Mouse (Mus musculus) neural tube, embryonic 15.5 days (tissue): Measurements from ENCODE around the gene 2310022A10Rik. TPM values are rescaled to one million over a fixed set of nuclear protein-coding genes. Genes with fewer than 3 reads are reported as not detected.

Experiments used
- ATAC-seq: fragments of 200-750 bp; cut with Nextera tagmentation; 2 replicates; pipeline ENCODE4 v1.8.0; 2017; ENCODE audit warnings: mild to moderate bottlenecking, moderate TSS enrichment, moderate library complexity; ENCODE audit not compliant: low FRiP score
- H3K27ac ChIP-seq: fragments of 300-500 bp; sonication (generic); replicated peaks from 2 replicates; pipeline ENCODE4 v1.5.1; 2015; ENCODE audit warnings: mild to moderate bottlenecking, inconsistent platforms
- H3K27me3 ChIP-seq: fragments of 300-500 bp; sonication (generic); replicated peaks from 2 replicates; pipeline ENCODE4 v1.6.1; 2015; ENCODE audit warnings: inconsistent platforms
- H3K36me3 ChIP-seq: fragments of 300-500 bp; sonication (generic); 2 replicates; pipeline ENCODE4 v1.6.1; 2015; ENCODE audit warnings: inconsistent platforms
- H3K4me1 ChIP-seq: fragments of 300-500 bp; sonication (generic); 2 replicates; pipeline ENCODE4 v1.6.1; 2015; ENCODE audit warnings: inconsistent platforms
- H3K4me2 ChIP-seq: fragments of 300-500 bp; sonication (generic); 2 replicates; pipeline ENCODE4 v1.6.1; 2015; ENCODE audit warnings: inconsistent platforms, mild to moderate bottlenecking, moderate library complexity
- H3K4me3 ChIP-seq: fragments of 300-500 bp; sonication (generic); replicated peaks from 2 replicates; pipeline ENCODE4 v1.5.1; 2015; ENCODE audit warnings: mild to moderate bottlenecking, inconsistent platforms
- H3K9ac ChIP-seq: fragments of 300-500 bp; sonication (generic); replicated peaks from 2 replicates; pipeline ENCODE4 v1.6.1; 2015; ENCODE audit warnings: mild to moderate bottlenecking, inconsistent platforms
- H3K9me3 ChIP-seq: fragments of 300-500 bp; sonication (generic); replicated peaks from 2 replicates; pipeline ENCODE4 v1.6.1; 2016; ENCODE audit warnings: inconsistent platforms
- WGBS: fragments of 180-500 bp; shearing (Covaris S2); methylation state at CpG from one replicate; pipeline ENCODE4 v1.1.7; 2015; ENCODE audit warnings: mixed read lengths; 5-methylcytosine and 5-hydroxymethylcytosine counted together
- polyA plus RNA-seq: library from polyadenylated mRNA; unstranded; fragments of >200 nt; fragmentation: Nextera tagmentation; extraction: Ambion mirVana; gene quantifications from 2 replicates; pipeline ENCODE4 v1.2.1, GENCODE M21; 2015

The 2310022A10Rik gene
- polyA plus RNA-seq, 1 experiment from 2014 or later: 32.6 TPM

- WGBS: 59% methylated on average over 5 of the region's 5 CpGs
These were observed 11.1 kb upstream of the 2310022A10Rik start for GRCm38 (mm10) chr7:27541922-27542321.

GRCm38 (mm10) chr7:27542392-27543033 is 10.5 kb upstream of the 2310022A10Rik start:
- peak; percentile 95 for ATAC-seq
- peaks cover 20% of the 10 kb centered on the region for H3K4me1 ChIP-seq
- no peaks in the 10 kb centered on the region for H3K27me3 ChIP-seq
- WGBS: 2% methylated on average over 30 of the region's 30 CpGs
- H3K9me3 ChIP-seq: no peaks in the 10 kb centered on the region
- peak overlapping the region; percentile 58 for H3K27ac ChIP-seq
- peak overlapping the region; percentile 89 for H3K4me2 ChIP-seq
- peaks cover 25% of the 10 kb centered on the region for H3K36me3 ChIP-seq
- peak overlapping the region; percentile 74 for H3K9ac ChIP-seq
- H3K4me3 ChIP-seq: peak overlapping the region; percentile 62

More at GRCm38 (mm10) chr7:27541922-27542321, 11.1 kb upstream of the 2310022A10Rik start:
- H3K9ac ChIP-seq: peak overlapping the region; percentile 74
- H3K36me3 ChIP-seq: peaks cover 31% of the 10 kb centered on the region
- peak overlapping the region; percentile 62 for H3K4me3 ChIP-seq
- H3K4me2 ChIP-seq: peak overlapping the region; percentile 89
- peaks cover 20% of the 10 kb centered on the region for H3K4me1 ChIP-seq
- H3K27ac ChIP-seq: 0 out of 2 replicates have a peak overlapping the region, but pooled peaks have one; percentile 58
- H3K27me3 ChIP-seq: no peaks in the 10 kb centered on the region
- no peak for ATAC-seq
- H3K9me3 ChIP-seq: no peaks in the 10 kb centered on the region

- 56% methylated on average over 6 of the region's 6 CpGs for WGBS
- peak overlapping the region; percentile 49; the same call in 1 of the 2 replicates for H3K27ac ChIP-seq
- peak overlapping the region; percentile 74 for H3K9ac ChIP-seq
- H3K4me3 ChIP-seq: peak overlapping the region; percentile 62
- H3K9me3 ChIP-seq: no peaks in the 10 kb centered on the region
- peaks cover 20% of the 10 kb centered on the region for H3K4me1 ChIP-seq
- H3K4me2 ChIP-seq: peak overlapping the region; percentile 89
- H3K36me3 ChIP-seq: peaks cover 19% of the 10 kb centered on the region
- ATAC-seq: peak; percentile 3; the same call in 1 of the 2 replicates
- no peaks in the 10 kb centered on the region for H3K27me3 ChIP-seq
These were observed 10.0 kb upstream of the 2310022A10Rik start for GRCm38 (mm10) chr7:27543065-27543464.

- H3K4me3 ChIP-seq: no peak overlapping the region
- no peak for ATAC-seq
These were observed 9.2 kb upstream of the 2310022A10Rik start for GRCm38 (mm10) chr7:27543851-27544250.

GRCm38 (mm10) chr7:27544675-27545370 is 8.2 kb upstream of the 2310022A10Rik start:
- Histone ChIP-seq H3K27ac (no peak overlapping the region), H3K4me3 (no peak overlapping the region), H3K9ac (no peak overlapping the region), H3K4me1 (peaks cover 20% of the 10 kb centered on the region), H3K9me3 (no peaks in the 10 kb centered on the region), H3K27me3 (no peaks in the 10 kb centered on the region), H3K4me2 (no peak overlapping the region), H3K36me3 (peaks cover 8% of the 10 kb centered on the region)
- WGBS: 83% methylated on average over 12 of the region's 12 CpGs
- no peak for ATAC-seq

More at GRCm38 (mm10) chr7:27543851-27544250, 9.2 kb upstream of the 2310022A10Rik start:
- Histone ChIP-seq H3K9me3 (no peaks in the 10 kb centered on the region), H3K4me1 (peaks cover 20% of the 10 kb centered on the region), H3K27ac (no peak overlapping the region), H3K36me3 (peaks cover 17% of the 10 kb centered on the region), H3K4me2 (no peak overlapping the region), H3K27me3 (no peaks in the 10 kb centered on the region), H3K9ac (no peak overlapping the region)
- WGBS: 85% methylated on average over 4 of the region's 4 CpGs

- Histone ChIP-seq H3K9ac (no peak overlapping the region), H3K4me1 (peaks cover 21% of the 10 kb centered on the region), H3K36me3 (no peaks in the 10 kb centered on the region), H3K4me3 (no peak overlapping the region), H3K9me3 (no peaks in the 10 kb centered on the region), H3K27me3 (no peaks in the 10 kb centered on the region), H3K27ac (no peak overlapping the region), H3K4me2 (no peak overlapping the region)
- WGBS: 82% methylated on average over 6 of the region's 6 CpGs
- no peak for ATAC-seq
These were observed 3.4 kb upstream of the 2310022A10Rik start for GRCm38 (mm10) chr7:27549597-27549996.

- Histone ChIP-seq H3K27ac (0 out of 2 replicates have a peak overlapping the region, but pooled peaks have one; percentile 63), H3K4me3 (peak overlapping the region; percentile 81), H3K27me3 (no peaks in the 10 kb centered on the region), H3K9me3 (no peaks in the 10 kb centered on the region), H3K4me2 (peak overlapping the region; percentile 87), H3K4me1 (peaks cover 32% of the 10 kb centered on the region), H3K9ac (peak overlapping the region; percentile 50), H3K36me3 (peaks cover 5% of the 10 kb centered on the region; the same call in 1 of the 2 replicates)
- ATAC-seq: no peak
- WGBS: 59% methylated on average over 5 of the region's 5 CpGs
These were observed 963 bp upstream of the 2310022A10Rik start for GRCm38 (mm10) chr7:27552070-27552469.

- H3K36me3 ChIP-seq: peaks cover 66% of the 10 kb centered on the region
- H3K4me3 ChIP-seq: no peak overlapping the region
- 80% methylated on average over 8 of the region's 8 CpGs for WGBS
- no peaks in the 10 kb centered on the region for H3K27me3 ChIP-seq
- no peak overlapping the region for H3K4me2 ChIP-seq
- H3K9me3 ChIP-seq: no peaks in the 10 kb centered on the region
- H3K9ac ChIP-seq: no peak overlapping the region
- no peak overlapping the region for H3K27ac ChIP-seq
- 0 out of 2 replicates have a peak, but pooled peaks cover 8% of the 10 kb centered on the region for H3K4me1 ChIP-seq
- no peak for ATAC-seq
These were observed 7.4 kb downstream of the 2310022A10Rik start for GRCm38 (mm10) chr7:27560291-27560887.

GRCm38 (mm10) chr7:27560978-27561377 is 7.9 kb downstream of the 2310022A10Rik start:
- Histone ChIP-seq H3K36me3 (peaks cover 70% of the 10 kb centered on the region), H3K4me3 (no peak overlapping the region), H3K9me3 (no peaks in the 10 kb centered on the region), H3K9ac (no peak overlapping the region), H3K4me2 (no peak overlapping the region), H3K4me1 (0 out of 2 replicates have a peak, but pooled peaks cover 6% of the 10 kb centered on the region), H3K27ac (no peak overlapping the region), H3K27me3 (no peaks in the 10 kb centered on the region)
- 100% methylated on average over 1 of the region's 1 CpGs for WGBS
- no peak for ATAC-seq

- Histone ChIP-seq H3K36me3 (peaks cover 74% of the 10 kb centered on the region), H3K9me3 (no peaks in the 10 kb centered on the region), H3K4me1 (no peaks in the 10 kb centered on the region), H3K4me2 (no peak overlapping the region), H3K9ac (no peak overlapping the region), H3K27ac (no peak overlapping the region), H3K27me3 (no peaks in the 10 kb centered on the region), H3K4me3 (no peak overlapping the region)
- ATAC-seq: no peak
- 79% methylated on average over 5 of the region's 5 CpGs for WGBS
These were observed 16.7 kb downstream of the 2310022A10Rik start for GRCm38 (mm10) chr7:27569580-27570224.

- Histone ChIP-seq H3K9me3 (no peaks in the 10 kb centered on the region), H3K27me3 (no peaks in the 10 kb centered on the region), H3K9ac (no peak overlapping the region), H3K4me2 (no peak overlapping the region), H3K27ac (no peak overlapping the region), H3K4me3 (no peak overlapping the region), H3K36me3 (peaks cover 74% of the 10 kb centered on the region), H3K4me1 (no peaks in the 10 kb centered on the region)
- ATAC-seq: no peak
- 93% methylated on average over 4 of the region's 4 CpGs for WGBS
These were observed 19.1 kb downstream of the 2310022A10Rik start for GRCm38 (mm10) chr7:27572133-27572532.
